Mouse (Mus musculus) intestine, embryonic 16.5 days (tissue): Measurements from ENCODE around the gene Cers6. TPM values are rescaled to one million over a fixed set of nuclear protein-coding genes. Genes with fewer than 3 reads are reported as not detected.
A peak's percentile ranks its signal among the peaks of the same experiment; 100 is the strongest.

Experiments
- ATAC-seq: fragments of 200-750 bp; cut with Nextera tagmentation; 2 replicates; pipeline ENCODE4 v1.8.0; 2017; ENCODE audit warnings: moderate TSS enrichment, moderate library complexity
- H3K27ac ChIP-seq: fragments of 300-500 bp; sonication (generic); 2 replicates; pipeline ENCODE4 v1.5.1; 2014; ENCODE audit warnings: mild to moderate bottlenecking, low read length
- H3K27me3 ChIP-seq: fragments of 300-500 bp; sonication (generic); replicated peaks from 2 replicates; pipeline ENCODE4 v1.6.1; 2014; ENCODE audit warnings: low read length, control low read depth, mixed read lengths; ENCODE audit not compliant: control insufficient read depth, insufficient read depth
- H3K36me3 ChIP-seq: fragments of 300-500 bp; sonication (generic); 2 replicates; pipeline ENCODE4 v1.6.1; 2014; ENCODE audit warnings: low read length, control low read depth; ENCODE audit not compliant: control insufficient read depth, insufficient read depth
- H3K4me1 ChIP-seq: fragments of 300-500 bp; sonication (generic); 2 replicates; pipeline ENCODE4 v1.6.1; 2014; ENCODE audit warnings: low read length, control low read depth, mixed read lengths; ENCODE audit not compliant: control insufficient read depth, insufficient read depth
- H3K4me2 ChIP-seq: fragments of 300-500 bp; sonication (generic); 2 replicates; pipeline ENCODE4 v1.6.1; 2014; ENCODE audit warnings: low read depth, low read length, control low read depth
- H3K4me3 ChIP-seq: fragments of 300-500 bp; sonication (generic); 2 replicates; pipeline ENCODE4 v1.5.1; 2014; ENCODE audit warnings: mild to moderate bottlenecking, low read length
- H3K9ac ChIP-seq: fragments of 300-500 bp; sonication (generic); 2 replicates; pipeline ENCODE4 v1.6.1; 2014; ENCODE audit warnings: low read depth, low read length
- H3K9me3 ChIP-seq: fragments of 300-500 bp; sonication (generic); 2 replicates; pipeline ENCODE4 v1.6.1; 2016; ENCODE audit warnings: low read length, control low read depth; ENCODE audit not compliant: control insufficient read depth
- WGBS: fragments of 180-500 bp; shearing (Covaris S2); extraction: QIAGEN DNeasy Blood & Tissue Kit; methylation state at CpG from one replicate; pipeline ENCODE4 v1.1.7; 2014; 5-methylcytosine and 5-hydroxymethylcytosine counted together
- polyA plus RNA-seq: library from polyadenylated mRNA; unstranded; fragments of >200 nt; fragmentation: Nextera tagmentation; extraction: Ambion mirVana; gene quantifications from 2 replicates; pipeline ENCODE4 v1.2.1, GENCODE M21; 2015

The Cers6 gene
- polyA plus RNA-seq, 1 experiment from 2014 or later, result 39.6 TPM

- Histone ChIP-seq H3K4me1 (peaks cover 23% of the 10 kb centered on the region; the same call in 1 of the 2 replicates), H3K4me3 (no peak overlapping the region), H3K9ac (no peak overlapping the region), H3K27ac (no peak overlapping the region), H3K9me3 (no peaks in the 10 kb centered on the region), H3K4me2 (no peak overlapping the region), H3K27me3 (no peaks in the 10 kb centered on the region), H3K36me3 (no peaks in the 10 kb centered on the region; the same call in 1 of the 2 replicates)
- ATAC-seq, result no peak
- 57% methylated on average over 7 of the region's 7 CpGs for WGBS
Measured at GRCm38 (mm10) chr2:69047297-69047696, 186.1 kb downstream of the Cers6 start.

GRCm38 (mm10) chr2:69047805-69048204 is 186.6 kb downstream of the Cers6 start:
- 92% methylated on average over 3 of the region's 3 CpGs for WGBS

GRCm38 (mm10) chr2:69049179-69049578 is 187.9 kb downstream of the Cers6 start:
- 0 out of 2 replicates have a peak overlapping the region, but pooled peaks have one; percentile 19 for H3K27ac ChIP-seq
- no peak overlapping the region for H3K9ac ChIP-seq
- no peaks in the 10 kb centered on the region; the same call in 1 of the 2 replicates for H3K36me3 ChIP-seq
- H3K4me3 ChIP-seq, result no peak overlapping the region
- no peak overlapping the region for H3K4me2 ChIP-seq
- H3K4me1 ChIP-seq, result peaks cover 23% of the 10 kb centered on the region; the same call in 1 of the 2 replicates
- H3K9me3 ChIP-seq, result no peaks in the 10 kb centered on the region
- no peaks in the 10 kb centered on the region for H3K27me3 ChIP-seq
- 53% methylated on average over 7 of the region's 7 CpGs for WGBS
- ATAC-seq, result peak; percentile 61

More at GRCm38 (mm10) chr2:69047805-69048204, 186.6 kb downstream of the Cers6 start:
- ATAC-seq, result no peak
- Histone ChIP-seq H3K9me3 (no peaks in the 10 kb centered on the region), H3K27ac (no peak overlapping the region), H3K36me3 (no peaks in the 10 kb centered on the region; the same call in 1 of the 2 replicates), H3K27me3 (no peaks in the 10 kb centered on the region), H3K4me1 (peaks cover 21% of the 10 kb centered on the region; the same call in 1 of the 2 replicates), H3K9ac (no peak overlapping the region), H3K4me2 (no peak overlapping the region), H3K4me3 (no peak overlapping the region)

GRCm38 (mm10) chr2:69050189-69050588 is 188.9 kb downstream of the Cers6 start:
- Histone ChIP-seq H3K4me1 (peaks cover 25% of the 10 kb centered on the region), H3K36me3 (no peaks in the 10 kb centered on the region; the same call in 1 of the 2 replicates), H3K4me3 (no peak overlapping the region), H3K27ac (no peak overlapping the region), H3K27me3 (no peaks in the 10 kb centered on the region), H3K4me2 (no peak overlapping the region), H3K9me3 (no peaks in the 10 kb centered on the region), H3K9ac (no peak overlapping the region)
- 77% methylated on average over 4 of the region's 4 CpGs for WGBS
- no peak for ATAC-seq

- no peak for ATAC-seq
- no peak overlapping the region for H3K4me2 ChIP-seq
- H3K4me1 ChIP-seq, result peaks cover 25% of the 10 kb centered on the region
- no peaks in the 10 kb centered on the region; the same call in 1 of the 2 replicates for H3K36me3 ChIP-seq
- WGBS, result 57% methylated on average over 1 of the region's 1 CpGs
- H3K4me3 ChIP-seq, result no peak overlapping the region
- H3K27me3 ChIP-seq, result no peaks in the 10 kb centered on the region
- no peaks in the 10 kb centered on the region for H3K9me3 ChIP-seq
- H3K27ac ChIP-seq, result no peak overlapping the region
- H3K9ac ChIP-seq, result no peak overlapping the region
Measured at GRCm38 (mm10) chr2:69051596-69051995, 190.4 kb downstream of the Cers6 start.

- H3K27ac ChIP-seq, result 0 out of 2 replicates have a peak overlapping the region, but pooled peaks have one; percentile 24
Measured at GRCm38 (mm10) chr2:69053210-69053858, 192.1 kb downstream of the Cers6 start.

GRCm38 (mm10) chr2:69054279-69054678 is 193.0 kb downstream of the Cers6 start:
- ATAC-seq, result peak; percentile 84
- no peaks in the 10 kb centered on the region for H3K9me3 ChIP-seq
- no peaks in the 10 kb centered on the region for H3K36me3 ChIP-seq
- peaks cover 14% of the 10 kb centered on the region for H3K4me1 ChIP-seq
- no peak overlapping the region for H3K9ac ChIP-seq
- 44% methylated on average over 4 of the region's 4 CpGs for WGBS
- H3K4me2 ChIP-seq, result no peak overlapping the region
- H3K27ac ChIP-seq, result no peak overlapping the region
- H3K4me3 ChIP-seq, result no peak overlapping the region
- H3K27me3 ChIP-seq, result no peaks in the 10 kb centered on the region

More at GRCm38 (mm10) chr2:69053210-69053858, 192.1 kb downstream of the Cers6 start:
- H3K9ac ChIP-seq, result no peak overlapping the region
- ATAC-seq, result peak; percentile 24; the same call in 1 of the 2 replicates
- WGBS, result 46% methylated on average over 4 of the region's 4 CpGs
- H3K9me3 ChIP-seq, result no peaks in the 10 kb centered on the region
- H3K36me3 ChIP-seq, result no peaks in the 10 kb centered on the region
- H3K27me3 ChIP-seq, result no peaks in the 10 kb centered on the region
- no peak overlapping the region for H3K4me2 ChIP-seq
- H3K4me3 ChIP-seq, result no peak overlapping the region
- H3K4me1 ChIP-seq, result peaks cover 16% of the 10 kb centered on the region

GRCm38 (mm10) chr2:69055174-69055573 is 193.9 kb downstream of the Cers6 start:
- H3K9me3 ChIP-seq, result no peaks in the 10 kb centered on the region

GRCm38 (mm10) chr2:69061313-69061712 is 200.1 kb downstream of the Cers6 start:
- H3K4me3 ChIP-seq, result no peak overlapping the region
- no peaks in the 10 kb centered on the region for H3K27me3 ChIP-seq
- H3K4me2 ChIP-seq, result no peak overlapping the region
- no peaks in the 10 kb centered on the region for H3K9me3 ChIP-seq
- H3K27ac ChIP-seq, result no peak overlapping the region
- no peak overlapping the region for H3K9ac ChIP-seq
- ATAC-seq, result 0 out of 2 replicates have a peak, but pooled peaks have one; percentile 4
- H3K4me1 ChIP-seq, result no peaks in the 10 kb centered on the region
- 0 out of 2 replicates have a peak, but pooled peaks cover 3% of the 10 kb centered on the region for H3K36me3 ChIP-seq

More at GRCm38 (mm10) chr2:69055174-69055573, 193.9 kb downstream of the Cers6 start:
- Histone ChIP-seq H3K4me1 (peaks cover 10% of the 10 kb centered on the region; the same call in 1 of the 2 replicates), H3K27me3 (no peaks in the 10 kb centered on the region), H3K4me2 (no peak overlapping the region), H3K9ac (no peak overlapping the region), H3K27ac (no peak overlapping the region), H3K4me3 (no peak overlapping the region), H3K36me3 (no peaks in the 10 kb centered on the region)
- no peak for ATAC-seq
- WGBS, result 87% methylated on average over 6 of the region's 6 CpGs
